Mouse (Mus musculus) embryonic fibroblast, embryonic 13.5 days (primary cell): Measurements from ENCODE around the gene Pkd1l1. TPM values are rescaled to one million over a fixed set of nuclear protein-coding genes. Genes with fewer than 3 reads are reported as not detected.

ENCODE experiments used
- H3K27ac ChIP-seq: 2 replicates; pipeline ENCODE4 v1.5.1; 2012; ENCODE audit warnings: low read length, control low read depth, inconsistent platforms; ENCODE audit not compliant: insufficient read depth
- H3K4me1 ChIP-seq: 2 replicates; pipeline ENCODE4 v1.6.1; 2011; ENCODE audit warnings: low read length; ENCODE audit not compliant: control insufficient read depth, insufficient read depth
- H3K4me3 ChIP-seq: 2 replicates; pipeline ENCODE4 v1.5.1; 2011; ENCODE audit warnings: mild to moderate bottlenecking, control low read depth, low read length; ENCODE audit not compliant: insufficient read depth
- CTCF ChIP-seq: IDR thresholded peaks from 2 replicates; pipeline ENCODE4 v1.5.1; 2011; ENCODE audit warnings: mild to moderate bottlenecking, control low read depth, low read length, moderate library complexity, borderline replicate concordance; ENCODE audit not compliant: insufficient read depth
- POLR2A ChIP-seq: IDR thresholded peaks from 2 replicates; pipeline ENCODE4 v1.6.1; 2011; ENCODE audit warnings: low read depth, mild to moderate bottlenecking, control low read depth, low read length, moderate library complexity
- polyA plus RNA-seq: library from polyadenylated mRNA; stranded (reverse); fragments of >200 nt; gene quantifications from 2 replicates; pipeline ENCODE4 v1.2.4, GENCODE M21; 2011; ENCODE audit warnings: low read depth; ENCODE audit not compliant: missing spikeins, insufficient read length

The Pkd1l1 gene
- polyA plus RNA-seq, 1 experiment = not detected

DNA sequence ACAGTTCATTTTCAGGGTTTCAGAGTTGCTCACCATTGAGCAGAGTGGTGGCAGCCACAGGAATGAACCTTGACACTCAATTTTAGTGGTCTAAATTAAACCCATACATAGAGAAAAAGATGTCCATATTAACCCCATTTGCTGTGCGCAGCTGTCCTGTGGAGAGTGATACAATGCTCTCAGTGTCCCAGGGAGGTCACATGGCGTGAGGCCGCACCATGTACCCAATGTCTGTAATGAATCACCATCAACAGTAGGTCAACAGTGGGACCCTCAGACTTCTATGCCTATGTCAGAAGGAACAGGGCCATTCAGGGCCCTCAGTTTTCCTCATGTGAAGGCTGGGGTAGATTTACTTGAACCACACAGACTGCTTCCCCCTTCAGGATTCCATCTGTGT is 143.5 kb downstream of the Pkd1l1 start:
- H3K27ac ChIP-seq = no peak overlapping the region
- TF ChIP-seq CTCF (no peak), POLR2A (no peak)
- H3K4me3 ChIP-seq = no peak overlapping the region
- no peaks in the 10 kb centered on the region for H3K4me1 ChIP-seq

- H3K27ac ChIP-seq = no peak overlapping the region
Observed at GRCm38 (mm10) chr11:8828836-8829526, 144.1 kb downstream of the Pkd1l1 start.

DNA sequence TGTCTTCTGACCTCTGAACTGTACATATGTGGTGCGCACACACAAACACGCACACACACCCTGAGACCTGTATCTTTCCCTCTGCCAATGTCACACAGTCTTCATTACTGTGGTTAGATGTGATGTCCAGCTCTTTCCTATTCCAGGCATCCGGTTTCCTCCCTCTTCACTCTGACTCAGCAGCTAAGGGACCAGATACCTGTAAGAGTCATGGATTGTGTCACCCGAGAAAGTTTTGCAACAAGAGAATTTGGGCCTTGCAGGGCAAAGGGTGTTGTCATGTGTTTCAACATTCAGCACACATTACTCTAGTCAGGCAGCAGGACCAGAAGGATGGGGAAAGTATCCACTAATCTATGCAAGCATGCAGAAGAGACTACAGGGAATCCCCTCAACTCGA is 146.5 kb downstream of the Pkd1l1 start:
- no peak for TF ChIP-seq POLR2A
- TF ChIP-seq CTCF = no peak
- H3K4me3 ChIP-seq = no peak overlapping the region
- H3K27ac ChIP-seq = no peak overlapping the region
- no peaks in the 10 kb centered on the region; the same call in 1 of the 2 replicates for H3K4me1 ChIP-seq

More at GRCm38 (mm10) chr11:8828836-8829526, 144.1 kb downstream of the Pkd1l1 start:
- no peaks in the 10 kb centered on the region for H3K4me1 ChIP-seq
- H3K4me3 ChIP-seq = no peak overlapping the region
- TF ChIP-seq POLR2A = no peak
- no peak for TF ChIP-seq CTCF

- TF ChIP-seq CTCF (no peak), POLR2A (no peak)
- no peaks in the 10 kb centered on the region; the same call in 1 of the 2 replicates for H3K4me1 ChIP-seq
Observed at GRCm38 (mm10) chr11:8826046-8826445, 147.0 kb downstream of the Pkd1l1 start.

GRCm38 (mm10) chr11:8825413-8825812 is 147.7 kb downstream of the Pkd1l1 start:
- Histone ChIP-seq H3K4me1 (no peaks in the 10 kb centered on the region; the same call in 1 of the 2 replicates), H3K4me3 (no peak overlapping the region), H3K27ac (no peak overlapping the region)
- TF ChIP-seq CTCF (no peak), POLR2A (no peak)

More at GRCm38 (mm10) chr11:8826046-8826445, 147.0 kb downstream of the Pkd1l1 start:
- Histone ChIP-seq H3K4me3 (no peak overlapping the region), H3K27ac (no peak overlapping the region)

DNA sequence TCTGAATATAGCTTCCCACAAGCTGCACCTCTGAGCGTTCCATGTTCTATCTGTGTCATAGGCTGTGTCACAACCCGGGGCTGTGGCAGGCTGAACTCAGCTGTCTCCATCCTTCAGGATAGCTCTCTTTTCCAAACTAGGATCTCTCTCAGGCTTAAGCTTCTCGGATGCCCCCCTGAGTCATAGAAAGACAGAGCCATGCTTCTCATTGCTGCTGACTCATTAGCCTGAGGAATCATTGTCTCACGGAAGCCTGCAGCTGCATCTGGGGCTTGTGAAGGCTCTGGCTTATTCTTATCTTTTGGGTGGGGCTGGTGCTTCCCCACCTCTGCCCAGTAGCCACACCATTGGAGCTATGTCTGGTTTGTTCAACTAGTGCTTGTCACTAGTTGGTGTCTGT is 151.7 kb downstream of the Pkd1l1 start:
- TF ChIP-seq POLR2A (no peak), CTCF (no peak)
- H3K27ac ChIP-seq = no peak overlapping the region
- H3K4me3 ChIP-seq = no peak overlapping the region

DNA sequence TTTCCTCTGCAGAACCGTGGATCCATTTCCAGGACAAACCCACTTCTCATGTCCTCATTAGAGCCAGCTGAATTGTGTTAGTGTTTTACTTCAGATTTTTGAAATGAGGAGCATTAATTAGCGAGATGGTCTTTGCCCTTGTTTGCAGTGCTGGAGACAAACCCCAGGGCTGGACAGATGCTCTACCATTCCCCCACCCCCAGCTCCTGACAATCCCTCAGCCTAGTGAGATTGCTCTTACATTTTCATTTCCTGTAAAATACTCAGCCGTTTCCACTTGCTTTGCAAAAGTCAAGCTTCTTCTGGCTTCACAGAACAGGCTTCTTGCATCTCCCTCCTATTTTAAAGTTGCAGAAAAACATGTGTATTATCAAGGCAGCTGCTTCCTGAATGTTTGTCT is 155.7 kb downstream of the Pkd1l1 start:
- Histone ChIP-seq H3K4me1 (no peaks in the 10 kb centered on the region; the same call in 1 of the 2 replicates), H3K27ac (no peak overlapping the region), H3K4me3 (no peak overlapping the region)
- TF ChIP-seq CTCF (no peak), POLR2A (no peak)

More for the DNA sequence above, 151.7 kb downstream of the Pkd1l1 start:
- no peaks in the 10 kb centered on the region; the same call in 1 of the 2 replicates for H3K4me1 ChIP-seq

GRCm38 (mm10) chr11:8814097-8814790 is 158.8 kb downstream of the Pkd1l1 start:
- Histone ChIP-seq H3K4me1 (no peaks in the 10 kb centered on the region), H3K27ac (no peak overlapping the region)

GRCm38 (mm10) chr11:8811506-8812100 is 161.5 kb downstream of the Pkd1l1 start:
- Histone ChIP-seq H3K4me1 (no peaks in the 10 kb centered on the region), H3K4me3 (no peak overlapping the region), H3K27ac (no peak overlapping the region)
- TF ChIP-seq POLR2A (no peak), CTCF (no peak)

More at GRCm38 (mm10) chr11:8814097-8814790, 158.8 kb downstream of the Pkd1l1 start:
- no peak overlapping the region for H3K4me3 ChIP-seq
- no peak for TF ChIP-seq POLR2A
- TF ChIP-seq CTCF = no peak

DNA sequence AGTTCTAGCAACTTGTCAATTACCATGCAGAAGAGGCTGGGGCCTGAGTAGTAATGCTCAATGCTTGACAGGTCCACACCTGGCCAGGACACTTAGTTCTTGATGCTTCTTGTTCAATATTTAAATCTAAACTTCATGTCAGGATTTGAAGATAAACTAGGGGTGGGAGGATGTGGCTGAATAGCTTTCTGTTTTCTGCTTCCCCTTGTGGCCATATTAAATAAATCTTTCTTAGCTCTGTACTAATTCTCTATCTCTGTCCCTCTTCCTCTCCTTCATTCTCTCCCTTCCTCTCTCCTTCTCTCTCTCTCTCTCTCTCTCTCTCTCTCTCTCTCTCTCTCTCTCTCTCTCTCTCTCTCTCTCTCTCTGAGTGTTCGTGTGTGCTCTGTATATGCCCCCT is 163.4 kb downstream of the Pkd1l1 start:
- no peaks in the 10 kb centered on the region for H3K4me1 ChIP-seq
- no peak overlapping the region for H3K4me3 ChIP-seq
- TF ChIP-seq POLR2A = no peak
- TF ChIP-seq CTCF = no peak
- H3K27ac ChIP-seq = no peak overlapping the region

GRCm38 (mm10) chr11:8807009-8807408 is 166.1 kb downstream of the Pkd1l1 start:
- TF ChIP-seq CTCF = no peak
- TF ChIP-seq POLR2A = no peak
- H3K4me1 ChIP-seq = no peaks in the 10 kb centered on the region

More at GRCm38 (mm10) chr11:8807009-8807408, 166.1 kb downstream of the Pkd1l1 start:
- Histone ChIP-seq H3K4me3 (no peak overlapping the region), H3K27ac (no peak overlapping the region)
